Mouse (Mus musculus) limb, embryonic 14.5 days (tissue): ENCODE data around the gene Uap1. TPM values are rescaled to one million over a fixed set of nuclear protein-coding genes. Genes with fewer than 3 reads are reported as not detected.
A peak's percentile ranks its signal among the peaks of the same experiment; 100 is the strongest.

Experiments
- ATAC-seq: fragments of 200-750 bp; cut with Nextera tagmentation; 2 replicates; pipeline ENCODE4 v1.8.0; 2017; ENCODE audit warnings: low read depth, moderate number of reproducible peaks, moderate TSS enrichment; ENCODE audit not compliant: low FRiP score
- DNase-seq: peaks from one replicate; pipeline ENCODE4 v3.0.0-alpha.2; 2015; ENCODE audit warnings: low spot score
- H3K27ac ChIP-seq: fragments of 300-500 bp; sonication (generic); replicated peaks from 2 replicates; pipeline ENCODE4 v1.5.1; 2014; ENCODE audit warnings: low read depth, mild to moderate bottlenecking, low read length, moderate library complexity, mixed read lengths
- H3K27me3 ChIP-seq: fragments of 300-500 bp; sonication (generic); 2 replicates; pipeline ENCODE4 v1.6.1; 2014; ENCODE audit warnings: low read length, mixed read lengths; ENCODE audit not compliant: control insufficient read depth, insufficient read depth
- H3K36me3 ChIP-seq: fragments of 300-500 bp; sonication (generic); 2 replicates; pipeline ENCODE4 v1.6.1; 2014; ENCODE audit warnings: mild to moderate bottlenecking, low read length, moderate library complexity, mixed read lengths; ENCODE audit not compliant: control insufficient read depth, insufficient read depth
- H3K4me1 ChIP-seq: fragments of 300-500 bp; sonication (generic); 2 replicates; pipeline ENCODE4 v1.6.1; 2014; ENCODE audit warnings: antibody characterized with exemption, low read length, mixed read lengths; ENCODE audit not compliant: control insufficient read depth, insufficient read depth
- H3K4me2 ChIP-seq: fragments of 300-500 bp; sonication (generic); replicated peaks from 2 replicates; pipeline ENCODE4 v1.6.1; 2014; ENCODE audit warnings: low read depth, mild to moderate bottlenecking, low read length, moderate library complexity; ENCODE audit not compliant: severe bottlenecking
- H3K4me3 ChIP-seq: fragments of 300-500 bp; sonication (generic); replicated peaks from 2 replicates; pipeline ENCODE4 v1.5.1; 2014; ENCODE audit warnings: low read length
- H3K9ac ChIP-seq: fragments of 300-500 bp; sonication (generic); 2 replicates; pipeline ENCODE4 v1.6.1; 2014; ENCODE audit warnings: mild to moderate bottlenecking, low read depth, low read length, moderate library complexity; ENCODE audit not compliant: severe bottlenecking
- H3K9me3 ChIP-seq: fragments of 300-500 bp; sonication (generic); 2 replicates; pipeline ENCODE4 v1.6.1; 2016; ENCODE audit warnings: low read length; ENCODE audit not compliant: control insufficient read depth
- POLR2A ChIP-seq: fragments of 200-500 bp; IDR thresholded peaks from 2 replicates; pipeline ENCODE4 v1.8.0; 2012; ENCODE audit warnings: inconsistent platforms, mild to moderate bottlenecking, moderate library complexity, borderline replicate concordance; ENCODE audit not compliant: insufficient read depth, insufficient read length; ENCODE audit errors: extremely low read depth
- WGBS: fragments of 180-500 bp; shearing (Covaris S2); extraction: QIAGEN DNeasy Blood & Tissue Kit; methylation state at CpG from one replicate; pipeline ENCODE4 v1.1.7; 2014; 5-methylcytosine and 5-hydroxymethylcytosine counted together
- polyA plus RNA-seq, 2 experiments: library from polyadenylated mRNA; depleted of rRNA in 1 of 2; stranded (reverse) in 1 of 2; unstranded in 1 of 2; fragments of >200 nt; fragmentation: Nextera tagmentation in 1 of 2; extraction: Ambion mirVana in 1 of 2; gene quantifications; 2 replicates each; pipeline versions ENCODE4 v1.2.1 to v1.2.3; 2012 to 2014

Uap1 gene
- 41.6 and 50.5 TPM in 2 replicates for polyA plus RNA-seq (2012; rRNA removed)
- polyA plus RNA-seq (2014; fragmentation: Nextera tagmentation; extraction: Ambion mirVana), result 76.4 and 77.8 TPM in 2 replicates

- Histone ChIP-seq H3K9me3 (no peaks in the 10 kb centered on the region), H3K27me3 (no peaks in the 10 kb centered on the region), H3K27ac (peak within 1 kb of the TSS; percentile 84), H3K36me3 (no peaks in the 10 kb centered on the region), H3K4me1 (peaks cover 5% of the 10 kb centered on the region), H3K4me3 (peak within 1 kb of the TSS; percentile 79), H3K4me2 (peak within 1 kb of the TSS; percentile 76), H3K9ac (peak within 1 kb of the TSS; percentile 80)
- 0% methylated on average over 25 of the region's 52 CpGs for WGBS
- DNase-seq, result peak; percentile 99
- ATAC-seq, result peak; percentile 99
- TF ChIP-seq POLR2A, result peak; percentile 95
Measured at GRCm38 (mm10) chr1:170174814-170175332, at the start of gene Uap1. Gene Uap1 (minus strand): TSS chr1:170174957.

- no peak overlapping the region for H3K9ac ChIP-seq
- no peak for ATAC-seq
- H3K27me3 ChIP-seq, result no peaks in the 10 kb centered on the region
- no peaks in the 10 kb centered on the region for H3K4me1 ChIP-seq
- H3K4me3 ChIP-seq, result no peak overlapping the region
- H3K27ac ChIP-seq, result no peak overlapping the region
- no peak for TF ChIP-seq POLR2A
- DNase-seq, result no peak
- WGBS, result 81% methylated on average over 2 of the region's 2 CpGs
- no peak overlapping the region for H3K4me2 ChIP-seq
- H3K36me3 ChIP-seq, result no peaks in the 10 kb centered on the region
- no peaks in the 10 kb centered on the region for H3K9me3 ChIP-seq
Measured at GRCm38 (mm10) chr1:170223276-170223675, 48.5 kb upstream of the Uap1 start.

GRCm38 (mm10) chr1:170220351-170220750 is 45.6 kb upstream of the Uap1 start:
- ATAC-seq (no peak), DNase-seq (no peak)
- no peak overlapping the region for H3K27ac ChIP-seq
- H3K9ac ChIP-seq, result no peak overlapping the region
- H3K4me1 ChIP-seq, result no peaks in the 10 kb centered on the region
- H3K27me3 ChIP-seq, result no peaks in the 10 kb centered on the region
- no peaks in the 10 kb centered on the region for H3K36me3 ChIP-seq
- no peaks in the 10 kb centered on the region for H3K9me3 ChIP-seq
- no peak overlapping the region for H3K4me3 ChIP-seq
- TF ChIP-seq POLR2A, result no peak
- no peak overlapping the region for H3K4me2 ChIP-seq

- DNase-seq (no peak), ATAC-seq (no peak)
- TF ChIP-seq POLR2A, result no peak
- Histone ChIP-seq H3K36me3 (no peaks in the 10 kb centered on the region), H3K4me3 (no peak overlapping the region), H3K9ac (no peak overlapping the region), H3K27me3 (no peaks in the 10 kb centered on the region), H3K9me3 (no peaks in the 10 kb centered on the region), H3K4me2 (no peak overlapping the region), H3K27ac (no peak overlapping the region), H3K4me1 (no peaks in the 10 kb centered on the region)
- 80% methylated on average over 6 of the region's 6 CpGs for WGBS
Measured at GRCm38 (mm10) chr1:170218091-170218884, 43.5 kb upstream of the Uap1 start.

- 73% methylated on average over 3 of the region's 3 CpGs for WGBS
- Histone ChIP-seq H3K4me2 (peak overlapping the region; percentile 28; the same call in 1 of the 2 replicates), H3K9ac (0 out of 2 replicates have a peak overlapping the region, but pooled peaks have one; percentile 95), H3K4me1 (no peaks in the 10 kb centered on the region), H3K27me3 (no peaks in the 10 kb centered on the region), H3K9me3 (no peaks in the 10 kb centered on the region), H3K27ac (no peak overlapping the region), H3K4me3 (peak overlapping the region; percentile 87), H3K36me3 (peaks cover 21% of the 10 kb centered on the region)
- ATAC-seq (no peak), DNase-seq (no peak)
- TF ChIP-seq POLR2A, result no peak
Measured at GRCm38 (mm10) chr1:170215590-170215989, 40.8 kb upstream of the Uap1 start.
